Mouse (Mus musculus) urinary bladder, postnatal 25 days (tissue): ENCODE results near the gene Ppp2r5a.

Experiments
- DNase-seq: peaks from one replicate; pipeline ENCODE4 v3.0.0; 2022; ENCODE audit warnings: low spot score

The Ppp2r5a gene

GRCm38 (mm10) chr1:191378080-191378479 lies 25.0 kb downstream of the Ppp2r5a start:
- no peak for DNase-seq

GRCm38 (mm10) chr1:191375644-191375998 lies 27.5 kb downstream of the Ppp2r5a start:
- no peak for DNase-seq

- no peak for DNase-seq
Observed at GRCm38 (mm10) chr1:191374993-191375643, 28.0 kb downstream of the Ppp2r5a start.

- DNase-seq, result no peak
Observed at GRCm38 (mm10) chr1:191369140-191369539, 33.9 kb downstream of the Ppp2r5a start.

- DNase-seq, result no peak
Observed at GRCm38 (mm10) chr1:191368193-191368592, 34.9 kb downstream of the Ppp2r5a start.

- DNase-seq, result no peak
Observed at GRCm38 (mm10) chr1:191364477-191364876, 38.6 kb downstream of the Ppp2r5a start.

- DNase-seq, result no peak
Observed at GRCm38 (mm10) chr1:191362412-191362811, 40.7 kb downstream of the Ppp2r5a start.

GRCm38 (mm10) chr1:191359478-191359877 lies 43.6 kb downstream of the Ppp2r5a start:
- no peak for DNase-seq

- DNase-seq, result no peak
Observed at GRCm38 (mm10) chr1:191356936-191357335, 46.1 kb downstream of the Ppp2r5a start.

- no peak for DNase-seq
Observed at GRCm38 (mm10) chr1:191353836-191354235, 49.2 kb downstream of the Ppp2r5a start.

GRCm38 (mm10) chr1:191352786-191353488 lies 50.1 kb downstream of the Ppp2r5a start:
- DNase-seq, result peak; percentile 34

GRCm38 (mm10) chr1:191350355-191350754 lies 52.7 kb downstream of the Ppp2r5a start:
- DNase-seq, result no peak

- no peak for DNase-seq
Observed at GRCm38 (mm10) chr1:191349486-191350037, 53.5 kb downstream of the Ppp2r5a start.

GRCm38 (mm10) chr1:191348996-191349395 lies 54.1 kb downstream of the Ppp2r5a start:
- DNase-seq, result no peak

GRCm38 (mm10) chr1:191348592-191348991 lies 54.5 kb downstream of the Ppp2r5a start:
- DNase-seq, result no peak

GRCm38 (mm10) chr1:191347602-191348001 lies 55.5 kb downstream of the Ppp2r5a start:
- no peak for DNase-seq

- no peak for DNase-seq
Observed at GRCm38 (mm10) chr1:191340530-191340929, 62.5 kb downstream of the Ppp2r5a start.

GRCm38 (mm10) chr1:191339876-191340275 lies 63.2 kb downstream of the Ppp2r5a start:
- no peak for DNase-seq

GRCm38 (mm10) chr1:191334500-191334899 lies 68.6 kb downstream of the Ppp2r5a start:
- no peak for DNase-seq

GRCm38 (mm10) chr1:191330356-191330755 lies 72.7 kb downstream of the Ppp2r5a start:
- DNase-seq, result no peak

- DNase-seq, result no peak
Observed at GRCm38 (mm10) chr1:191328019-191328441, 75.0 kb downstream of the Ppp2r5a start.

GRCm38 (mm10) chr1:191327258-191327657 lies 75.8 kb downstream of the Ppp2r5a start:
- no peak for DNase-seq

GRCm38 (mm10) chr1:191326233-191326882 lies 76.7 kb downstream of the Ppp2r5a start:
- DNase-seq, result peak; percentile 24
